Mouse (Mus musculus) heart, embryonic 16.5 days (tissue): ENCODE results near the gene Ehd1. TPM values are rescaled to one million over a fixed set of nuclear protein-coding genes. Genes with fewer than 3 reads are reported as not detected.

Experiments
- ATAC-seq: fragments of 200-750 bp; cut with Nextera tagmentation; replicated peaks from 2 replicates; pipeline ENCODE4 v1.8.0; 2017; ENCODE audit warnings: moderate number of reproducible peaks; ENCODE audit not compliant: insufficient read depth, low FRiP score; ENCODE audit errors: extremely low read depth
- H3K27ac ChIP-seq: fragments of 300-500 bp; sonication (generic); 2 replicates; pipeline ENCODE4 v1.5.1; 2014; ENCODE audit warnings: mild to moderate bottlenecking, low read length, control low read depth, moderate library complexity
- H3K27me3 ChIP-seq: fragments of 300-500 bp; sonication (generic); 2 replicates; pipeline ENCODE4 v1.6.1; 2014; ENCODE audit warnings: low read length, mixed read lengths; ENCODE audit not compliant: control insufficient read depth, insufficient read depth
- H3K36me3 ChIP-seq: fragments of 300-500 bp; sonication (generic); 2 replicates; pipeline ENCODE4 v1.6.1; 2014; ENCODE audit not compliant: control insufficient read depth, insufficient read depth
- H3K4me1 ChIP-seq: fragments of 300-500 bp; sonication (generic); 2 replicates; pipeline ENCODE4 v1.6.1; 2014; ENCODE audit warnings: low read length, mixed read lengths; ENCODE audit not compliant: control insufficient read depth, insufficient read depth
- H3K4me2 ChIP-seq: fragments of 300-500 bp; sonication (generic); 2 replicates; pipeline ENCODE4 v1.6.1; 2014; ENCODE audit warnings: low read depth, mild to moderate bottlenecking, control low read depth, low read length
- H3K4me3 ChIP-seq: fragments of 300-500 bp; sonication (generic); 2 replicates; pipeline ENCODE4 v1.5.1; 2014; ENCODE audit warnings: mild to moderate bottlenecking, control low read depth, low read length
- H3K9ac ChIP-seq: fragments of 300-500 bp; sonication (generic); 2 replicates; pipeline ENCODE4 v1.6.1; 2014; ENCODE audit warnings: low read length, control low read depth
- H3K9me3 ChIP-seq: fragments of 300-500 bp; sonication (generic); replicated peaks from 2 replicates; pipeline ENCODE4 v1.6.1; 2016; ENCODE audit warnings: low read length; ENCODE audit not compliant: control insufficient read depth
- WGBS: fragments of 180-500 bp; shearing (Covaris S2); extraction: QIAGEN DNeasy Blood & Tissue Kit; methylation state at CpG from one replicate; pipeline ENCODE4 v1.1.7; 2014; 5-methylcytosine and 5-hydroxymethylcytosine counted together
- polyA plus RNA-seq: library from polyadenylated mRNA; unstranded; fragments of >200 nt; fragmentation: Nextera tagmentation; extraction: Ambion mirVana; gene quantifications from 2 replicates; pipeline ENCODE4 v1.2.1, GENCODE M21; 2015

Ehd1 gene
- polyA plus RNA-seq, 1 experiment from 2014 or later = 73.2 TPM

DNA sequence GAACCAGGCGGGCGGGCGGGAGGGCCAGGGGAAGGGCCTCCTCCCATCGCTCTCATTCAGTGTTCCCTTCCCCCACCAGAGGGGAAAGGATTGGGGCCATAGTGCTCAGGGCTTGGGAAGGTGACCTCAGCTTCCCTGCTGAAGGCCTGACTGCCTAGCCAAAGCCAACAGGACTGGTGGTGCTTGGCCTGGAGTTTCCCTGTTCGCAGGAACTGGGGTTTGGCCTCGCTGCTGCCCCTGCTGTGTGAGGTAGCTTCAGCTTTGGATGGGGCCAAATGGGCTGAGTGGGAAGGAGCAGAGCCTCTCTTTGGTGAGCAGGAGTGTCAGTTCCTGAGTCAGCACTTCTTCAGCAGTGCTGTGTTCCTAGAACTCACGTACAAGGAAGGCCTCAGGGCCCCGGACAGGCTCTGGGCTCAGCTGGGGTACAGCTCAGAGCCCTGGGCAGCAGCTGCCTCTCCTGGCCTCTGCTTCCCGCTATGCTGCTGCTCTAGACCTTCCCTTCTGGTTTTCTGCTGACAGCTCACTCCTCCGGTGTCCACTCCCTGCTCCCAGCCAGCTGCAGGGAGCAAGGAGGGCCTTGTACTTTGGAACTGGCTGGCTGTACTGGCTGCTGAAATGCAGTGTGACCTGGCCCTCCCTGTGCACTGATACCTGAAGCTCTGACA is 14.7 kb downstream of the Ehd1 start:
- H3K9ac ChIP-seq = peak overlapping the region; percentile 23; the same call in 1 of the 2 replicates
- H3K36me3 ChIP-seq = no peaks in the 10 kb centered on the region; the same call in 1 of the 2 replicates
- no peaks in the 10 kb centered on the region for H3K27me3 ChIP-seq
- peak; percentile 21; the same call in 1 of the 2 replicates for ATAC-seq
- H3K27ac ChIP-seq = peak overlapping the region; percentile 37
- H3K4me1 ChIP-seq = peaks cover 16% of the 10 kb centered on the region
- 65% methylated on average over 10 of the region's 10 CpGs for WGBS
- H3K4me2 ChIP-seq = no peak overlapping the region
- H3K9me3 ChIP-seq = no peaks in the 10 kb centered on the region
- no peak overlapping the region for H3K4me3 ChIP-seq

DNA sequence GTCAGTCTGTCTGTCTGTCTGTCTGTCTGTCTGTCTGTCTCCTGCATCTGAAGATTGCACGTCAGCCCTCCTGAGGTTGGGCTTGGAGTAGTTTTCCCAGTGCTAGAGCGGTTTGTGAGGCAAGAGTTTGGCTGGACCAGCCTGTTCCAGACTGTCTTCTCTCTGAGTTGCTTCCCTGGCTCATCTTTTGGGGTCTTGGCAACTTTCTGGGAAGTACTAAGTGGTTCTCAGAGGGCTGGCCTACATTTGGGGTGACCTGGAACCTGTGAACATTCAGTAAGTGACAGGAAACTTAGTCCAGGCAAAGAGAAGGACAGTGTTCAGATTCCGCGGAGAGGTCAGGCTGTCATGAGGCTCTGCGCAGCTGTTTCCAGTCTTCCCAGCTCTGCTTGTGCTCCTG is 15.7 kb downstream of the Ehd1 start:
- Histone ChIP-seq H3K27me3 (no peaks in the 10 kb centered on the region), H3K4me1 (peaks cover 6% of the 10 kb centered on the region), H3K36me3 (peaks cover 5% of the 10 kb centered on the region), H3K4me3 (no peak overlapping the region), H3K9me3 (no peaks in the 10 kb centered on the region), H3K4me2 (no peak overlapping the region), H3K9ac (no peak overlapping the region), H3K27ac (no peak overlapping the region)
- 87% methylated on average over 5 of the region's 5 CpGs for WGBS
- ATAC-seq = no peak

DNA sequence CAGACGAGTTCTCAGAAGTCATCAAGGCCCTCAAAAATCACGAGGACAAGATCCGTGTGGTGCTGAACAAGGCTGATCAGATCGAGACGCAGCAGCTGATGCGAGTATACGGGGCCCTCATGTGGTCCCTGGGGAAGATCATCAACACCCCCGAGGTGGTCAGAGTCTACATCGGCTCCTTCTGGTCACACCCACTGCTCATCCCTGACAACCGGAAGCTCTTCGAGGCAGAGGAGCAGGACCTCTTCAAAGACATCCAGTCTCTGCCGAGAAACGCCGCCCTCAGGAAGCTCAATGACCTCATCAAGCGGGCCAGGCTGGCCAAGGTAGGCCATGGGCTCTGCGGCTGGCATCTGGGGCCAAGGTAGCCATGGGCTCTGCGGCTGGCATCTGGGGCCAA is 17.8 kb downstream of the Ehd1 start:
- no peaks in the 10 kb centered on the region for H3K27me3 ChIP-seq
- peaks cover 4% of the 10 kb centered on the region for H3K4me1 ChIP-seq
- 91% methylated on average over 17 of the region's 17 CpGs for WGBS
- H3K9ac ChIP-seq = no peak overlapping the region
- no peak overlapping the region for H3K4me3 ChIP-seq
- ATAC-seq = no peak
- H3K27ac ChIP-seq = no peak overlapping the region
- H3K4me2 ChIP-seq = no peak overlapping the region
- H3K36me3 ChIP-seq = peaks cover 20% of the 10 kb centered on the region
- H3K9me3 ChIP-seq = no peaks in the 10 kb centered on the region

DNA sequence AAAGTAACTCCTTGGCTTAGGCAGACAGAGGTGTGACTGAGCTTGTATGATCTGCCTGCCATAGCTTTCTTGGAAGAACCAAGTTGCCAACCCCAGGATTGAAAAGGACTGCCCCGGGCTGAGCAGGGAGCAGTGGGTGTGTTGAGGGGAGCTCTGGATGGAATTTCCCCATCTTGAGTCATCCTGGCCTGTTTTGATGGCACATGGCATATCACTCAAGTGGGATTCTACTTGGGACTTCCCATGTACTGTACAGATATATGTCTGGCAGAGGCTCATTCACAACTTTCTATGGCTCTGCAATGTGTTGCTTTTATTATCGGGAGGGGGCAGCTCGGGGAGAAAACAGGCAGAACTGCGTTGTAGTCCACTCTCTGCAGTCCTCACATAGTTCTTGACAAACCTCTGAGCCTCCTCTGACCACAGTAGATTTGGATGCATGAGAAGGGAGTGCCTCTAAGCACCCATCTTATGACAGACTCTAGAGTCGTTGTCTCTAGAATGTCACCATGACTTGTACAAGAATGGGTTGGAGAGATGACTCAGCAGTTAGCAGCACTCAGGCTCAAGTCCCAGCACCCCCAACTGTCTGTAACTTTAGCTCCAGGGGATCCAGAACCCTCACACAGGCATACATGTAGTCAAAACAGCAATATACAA is 20.2 kb downstream of the Ehd1 start:
- Histone ChIP-seq H3K4me2 (no peak overlapping the region), H3K4me3 (no peak overlapping the region), H3K9ac (no peak overlapping the region), H3K27me3 (no peaks in the 10 kb centered on the region), H3K4me1 (no peaks in the 10 kb centered on the region), H3K36me3 (peaks cover 20% of the 10 kb centered on the region), H3K27ac (no peak overlapping the region), H3K9me3 (no peaks in the 10 kb centered on the region)
- no peak for ATAC-seq
- 79% methylated on average over 5 of the region's 5 CpGs for WGBS

DNA sequence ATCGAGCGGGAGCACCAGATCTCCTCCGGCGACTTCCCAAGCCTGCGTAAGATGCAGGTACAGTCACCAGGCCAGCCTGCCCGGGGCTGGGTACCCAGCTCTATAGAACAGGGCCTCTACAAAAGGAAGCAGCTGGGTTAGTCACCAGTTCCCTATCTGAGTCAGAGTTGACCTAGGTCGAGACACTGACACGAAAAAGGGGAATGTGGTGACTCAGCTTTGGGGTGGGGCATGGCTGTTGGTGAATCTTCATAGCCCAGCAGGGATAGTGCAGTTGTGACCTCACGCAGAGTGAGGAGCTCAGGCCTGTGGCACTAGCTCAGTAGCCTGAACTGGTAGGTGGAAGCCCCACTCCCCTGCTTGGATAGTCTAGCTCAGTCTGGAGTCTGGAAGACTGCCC is 21.1 kb downstream of the Ehd1 start:
- H3K27ac ChIP-seq = no peak overlapping the region
- H3K4me3 ChIP-seq = no peak overlapping the region
- no peaks in the 10 kb centered on the region for H3K27me3 ChIP-seq
- no peak overlapping the region for H3K4me2 ChIP-seq
- no peaks in the 10 kb centered on the region for H3K9me3 ChIP-seq
- no peak for ATAC-seq
- H3K9ac ChIP-seq = no peak overlapping the region
- peaks cover 20% of the 10 kb centered on the region for H3K36me3 ChIP-seq
- 71% methylated on average over 9 of the region's 9 CpGs for WGBS
- no peaks in the 10 kb centered on the region for H3K4me1 ChIP-seq

DNA sequence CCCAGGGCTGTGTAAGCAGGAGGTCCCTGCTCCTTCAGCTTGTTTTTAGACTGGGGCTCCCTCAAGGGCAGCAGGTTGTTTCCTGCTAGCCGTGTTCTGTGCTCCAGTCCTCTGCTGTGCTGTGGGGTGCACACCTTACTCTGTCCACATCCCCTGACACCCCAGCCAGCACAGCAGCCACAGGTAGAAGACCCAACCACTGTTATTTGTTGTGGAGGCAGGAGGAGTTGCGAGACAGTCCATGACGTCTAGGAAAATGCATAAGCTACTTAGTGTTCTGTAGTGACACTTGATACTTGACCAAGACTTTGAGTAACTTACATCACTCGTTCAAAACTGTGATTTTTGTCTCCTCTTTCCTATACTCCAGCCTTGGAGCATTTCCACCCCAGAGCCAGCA is 22.5 kb downstream of the Ehd1 start:
- Histone ChIP-seq H3K27ac (peak overlapping the region; percentile 68), H3K9me3 (no peaks in the 10 kb centered on the region), H3K4me3 (no peak overlapping the region), H3K36me3 (peaks cover 20% of the 10 kb centered on the region), H3K4me2 (no peak overlapping the region), H3K27me3 (no peaks in the 10 kb centered on the region), H3K4me1 (peaks cover 6% of the 10 kb centered on the region), H3K9ac (no peak overlapping the region)
- 71% methylated on average over 4 of the region's 4 CpGs for WGBS
- ATAC-seq = no peak

DNA sequence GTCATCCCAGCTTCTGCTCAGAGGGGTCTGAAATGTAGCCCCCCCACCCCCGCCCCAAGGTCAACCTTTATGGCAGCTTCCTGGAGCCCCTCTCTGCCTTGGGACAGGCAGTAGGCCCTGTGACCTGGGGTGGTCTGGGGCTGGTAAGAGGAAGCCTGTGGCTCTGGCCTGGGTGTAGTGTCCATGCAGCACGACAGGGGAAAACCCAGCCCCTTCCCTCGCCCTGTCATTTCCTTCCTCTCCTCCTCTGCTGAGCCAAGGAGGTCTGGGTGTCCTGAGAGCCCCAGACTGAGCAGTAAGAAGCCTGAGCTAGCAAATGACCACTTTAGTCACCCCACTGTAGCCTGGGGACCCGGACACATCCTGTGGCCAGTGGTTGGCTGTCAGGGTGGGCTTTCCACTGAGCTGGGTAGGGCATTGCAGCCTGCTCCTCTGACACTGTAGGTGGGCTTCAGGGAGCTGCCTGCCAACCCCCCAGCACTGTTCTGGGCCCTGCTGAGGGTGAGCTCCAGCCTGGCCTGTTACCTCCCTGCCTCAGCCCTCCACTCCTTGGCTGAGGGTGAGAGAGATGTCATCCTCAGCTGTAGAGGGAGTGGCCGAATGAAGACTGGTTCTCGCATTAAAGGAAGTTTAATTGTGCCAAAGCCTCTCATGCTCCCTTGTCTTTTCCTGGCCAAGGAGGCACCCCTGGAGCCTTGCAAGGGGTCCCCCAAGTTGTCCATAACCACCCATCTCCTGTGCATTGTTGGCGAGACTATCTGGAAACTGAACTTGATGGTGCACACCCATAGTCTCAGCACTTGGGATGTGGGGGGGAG is 23.1 kb downstream of the Ehd1 start:
- H3K36me3 ChIP-seq = peaks cover 20% of the 10 kb centered on the region
- no peak overlapping the region for H3K4me2 ChIP-seq

DNA sequence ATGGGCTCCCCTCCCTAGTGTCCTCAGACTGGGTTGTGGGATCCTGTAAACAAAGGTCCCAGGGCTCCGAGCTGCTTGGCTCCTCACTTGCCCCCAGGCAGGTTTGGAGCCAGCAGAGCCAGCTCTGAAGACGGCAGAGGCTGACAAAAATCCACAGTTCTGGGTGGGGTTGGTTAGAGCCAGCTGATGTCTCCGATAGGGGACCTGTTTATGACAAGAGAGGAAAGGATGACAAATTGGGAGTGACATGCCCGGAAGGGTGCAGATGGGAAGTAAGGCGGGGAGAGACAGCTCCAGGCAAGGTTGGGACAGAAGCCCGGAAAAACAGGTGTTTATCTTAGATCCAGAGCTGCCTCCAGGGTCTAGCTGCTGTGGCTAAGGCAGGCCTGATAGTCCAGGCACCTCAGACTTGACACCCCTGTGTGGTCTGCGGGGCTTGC is 23.9 kb downstream of the Ehd1 start:
- Histone ChIP-seq H3K4me1 (peaks cover 8% of the 10 kb centered on the region), H3K27me3 (no peaks in the 10 kb centered on the region), H3K4me2 (no peak overlapping the region), H3K9ac (no peak overlapping the region), H3K27ac (peak overlapping the region; percentile 68), H3K36me3 (peaks cover 20% of the 10 kb centered on the region), H3K9me3 (no peaks in the 10 kb centered on the region), H3K4me3 (no peak overlapping the region)
- no peak for ATAC-seq
- 59% methylated on average over 7 of the region's 7 CpGs for WGBS

More for the DNA sequence above, 23.1 kb downstream of the Ehd1 start:
- 73% methylated on average over 7 of the region's 7 CpGs for WGBS
- no peak for ATAC-seq
- no peak overlapping the region for H3K4me3 ChIP-seq
- H3K4me1 ChIP-seq = peaks cover 8% of the 10 kb centered on the region
- no peak overlapping the region for H3K9ac ChIP-seq
- peak overlapping the region; percentile 68 for H3K27ac ChIP-seq
- H3K9me3 ChIP-seq = no peaks in the 10 kb centered on the region
- H3K27me3 ChIP-seq = no peaks in the 10 kb centered on the region

DNA sequence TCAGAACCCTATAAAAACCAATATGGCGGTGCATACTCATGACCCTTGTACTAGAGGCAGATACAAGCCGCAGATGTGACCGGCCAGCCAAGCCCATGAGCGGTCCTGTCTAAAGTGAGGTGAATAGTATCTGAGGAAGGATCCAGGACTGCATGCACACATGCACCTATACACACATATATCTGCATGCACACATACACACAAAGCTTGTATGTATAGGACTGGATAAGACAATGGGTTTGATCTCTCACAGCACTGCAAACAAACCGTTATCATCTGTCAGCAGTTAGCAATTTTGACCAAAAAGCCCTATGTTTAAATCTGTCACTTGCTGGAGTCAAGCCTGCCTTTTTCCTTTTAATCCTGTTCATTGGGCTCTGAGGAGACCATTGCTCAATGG is 25.6 kb downstream of the Ehd1 start:
- H3K27me3 ChIP-seq = no peaks in the 10 kb centered on the region
- no peak overlapping the region for H3K4me3 ChIP-seq
- H3K9me3 ChIP-seq = no peaks in the 10 kb centered on the region
- ATAC-seq = no peak
- H3K36me3 ChIP-seq = peaks cover 15% of the 10 kb centered on the region
- peaks cover 13% of the 10 kb centered on the region for H3K4me1 ChIP-seq
- 88% methylated on average over 5 of the region's 5 CpGs for WGBS
- no peak overlapping the region for H3K4me2 ChIP-seq
- H3K9ac ChIP-seq = no peak overlapping the region
- no peak overlapping the region; the same call in 1 of the 2 replicates for H3K27ac ChIP-seq
